Mouse (Mus musculus) thymus, adult 18-20 months (tissue): ENCODE data around the gene Zcchc24.

Experiments used
- DNase-seq, 2 experiments: peaks; one replicate each; pipeline ENCODE4 v3.0.0; 2022; ENCODE audit warnings: mixed read lengths in 2 of 2

Zcchc24 gene

DNA sequence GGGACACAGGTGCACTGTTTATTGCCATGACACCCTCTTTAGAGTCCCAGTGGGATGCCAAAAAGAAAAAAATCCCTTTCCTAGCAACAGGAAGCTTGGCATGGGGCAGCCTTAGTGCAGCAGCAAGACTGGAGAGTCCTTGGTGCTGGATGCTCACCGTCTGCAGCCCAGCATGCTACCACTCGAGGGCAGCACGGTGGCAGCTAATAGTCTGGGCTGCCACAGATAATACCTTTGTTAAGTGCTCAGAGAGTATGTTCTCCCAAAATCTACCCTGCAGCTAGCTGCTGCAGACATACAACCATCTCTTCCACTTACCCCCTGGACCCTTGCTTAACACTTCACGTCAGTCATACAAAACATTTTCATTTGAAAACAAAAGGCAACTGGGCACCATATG lies 55.4 kb downstream of the Zcchc24 start:
- DNase-seq = no peak

DNA sequence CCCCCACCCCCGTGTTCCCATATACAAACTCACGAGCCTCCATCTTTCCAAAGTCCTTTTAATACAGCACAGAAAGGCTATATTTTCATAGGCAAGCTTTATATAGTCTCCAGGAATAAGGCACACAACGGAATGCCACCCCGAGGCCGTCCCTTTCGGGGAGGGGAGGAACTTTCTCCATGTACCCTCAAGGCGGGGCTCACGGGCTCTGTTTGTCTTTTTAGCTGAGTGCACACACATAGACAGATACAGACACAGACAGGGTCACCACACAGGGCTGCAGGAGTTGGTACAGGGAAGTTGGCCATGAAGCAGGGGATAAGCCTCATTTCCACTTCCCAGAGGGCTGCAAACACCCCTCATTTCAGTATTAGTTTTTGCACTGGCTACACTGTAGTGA lies 57.2 kb downstream of the Zcchc24 start:
- no peak for DNase-seq

DNA sequence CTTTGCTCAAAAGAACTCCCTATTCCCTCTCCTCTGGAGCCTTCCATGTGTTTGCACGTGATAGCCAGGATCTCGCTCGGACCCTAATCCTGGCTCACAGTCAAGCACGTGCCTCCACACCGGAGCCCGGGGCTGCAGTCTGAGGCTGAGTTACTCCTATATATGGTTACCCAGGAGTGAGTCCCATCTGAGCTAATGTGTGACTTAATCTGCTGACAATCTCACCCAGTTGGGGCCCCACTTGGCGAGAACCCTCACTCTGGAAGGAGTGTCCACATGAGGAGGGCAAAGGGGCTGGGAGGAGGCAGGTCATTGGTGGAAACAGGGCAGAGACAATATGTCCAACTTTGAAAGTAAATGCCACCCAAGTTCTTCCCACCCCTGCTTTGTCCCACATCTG lies 57.7 kb downstream of the Zcchc24 start:
- DNase-seq = no peak

DNA sequence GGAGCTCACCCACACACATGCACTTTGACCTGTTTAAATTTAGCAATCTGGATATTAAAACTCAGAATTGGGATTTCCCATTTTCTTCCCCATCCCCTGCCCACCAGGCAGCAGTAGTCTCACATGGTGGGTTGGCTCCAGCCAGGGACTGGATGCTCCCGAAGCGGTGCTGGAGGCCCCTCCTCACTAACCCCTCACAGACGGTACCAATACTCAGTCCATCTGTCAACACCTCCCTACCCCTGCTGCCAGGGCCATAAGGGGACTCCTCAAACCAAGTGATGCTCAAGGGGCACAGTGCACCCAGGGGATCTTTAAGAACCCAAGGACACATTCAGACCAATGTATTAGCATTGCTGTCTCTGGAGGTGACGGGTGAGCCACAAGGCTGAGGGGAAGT lies 58.2 kb downstream of the Zcchc24 start:
- no peak for DNase-seq

DNA sequence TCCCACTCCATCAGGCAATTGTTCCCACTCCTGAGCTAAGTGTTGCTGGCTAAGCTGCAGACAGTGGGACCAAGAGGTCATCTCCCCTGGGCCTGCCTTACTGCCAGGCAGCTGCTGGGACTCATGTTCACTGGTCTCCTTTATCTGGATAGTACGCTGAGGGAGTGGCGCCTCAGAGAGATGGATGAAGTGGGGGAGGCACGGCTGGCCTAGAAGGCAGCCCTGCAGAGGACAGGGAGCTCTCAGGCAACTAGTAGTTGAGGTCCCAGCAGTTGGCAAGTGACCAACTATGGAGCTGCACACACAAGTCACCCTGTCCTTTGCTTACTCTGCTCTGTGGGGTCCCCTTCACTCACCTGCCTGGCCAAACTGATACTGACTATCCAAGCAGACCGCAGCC lies 58.8 kb downstream of the Zcchc24 start:
- DNase-seq = no peak

DNA sequence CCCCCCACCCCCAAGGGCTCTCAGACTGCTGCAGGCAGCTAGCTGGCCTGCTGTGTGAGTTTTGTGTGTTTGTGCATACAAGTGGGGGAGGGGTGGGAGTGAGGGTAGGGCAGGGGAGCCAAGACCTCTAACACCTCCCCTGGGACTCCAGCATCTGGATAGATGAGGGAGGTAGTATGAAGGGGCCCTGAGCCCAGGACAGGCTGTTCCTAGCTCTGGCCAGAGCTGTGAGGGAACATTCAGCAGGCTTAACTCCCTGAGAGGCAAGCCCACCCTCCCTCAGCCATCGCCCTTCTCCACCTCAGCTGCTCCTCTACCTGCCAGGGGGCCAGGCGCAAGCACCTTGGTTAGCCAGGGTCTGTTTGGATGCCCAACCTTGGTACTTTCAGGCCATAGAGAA lies 59.9 kb downstream of the Zcchc24 start:
- no peak for DNase-seq

DNA sequence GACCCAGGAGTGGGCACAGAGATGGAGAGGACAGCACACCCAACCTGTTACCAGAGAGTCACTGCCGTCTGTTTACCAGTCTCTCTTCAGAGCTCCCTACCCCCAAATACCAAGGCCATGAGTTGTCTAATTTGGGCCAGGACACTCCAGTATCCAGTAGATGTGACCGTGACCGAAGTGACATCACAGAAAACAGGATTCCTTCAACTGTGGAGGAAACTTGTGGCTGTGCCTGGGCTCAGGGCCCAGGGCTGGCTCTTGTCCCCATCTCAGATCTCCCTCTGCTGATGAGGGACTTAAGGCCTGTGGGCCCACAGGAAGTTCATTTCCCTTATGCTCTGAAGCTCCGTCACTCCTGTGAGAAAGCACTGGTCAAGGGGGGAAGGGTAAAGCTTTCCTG lies 60.4 kb downstream of the Zcchc24 start:
- DNase-seq = no peak

DNA sequence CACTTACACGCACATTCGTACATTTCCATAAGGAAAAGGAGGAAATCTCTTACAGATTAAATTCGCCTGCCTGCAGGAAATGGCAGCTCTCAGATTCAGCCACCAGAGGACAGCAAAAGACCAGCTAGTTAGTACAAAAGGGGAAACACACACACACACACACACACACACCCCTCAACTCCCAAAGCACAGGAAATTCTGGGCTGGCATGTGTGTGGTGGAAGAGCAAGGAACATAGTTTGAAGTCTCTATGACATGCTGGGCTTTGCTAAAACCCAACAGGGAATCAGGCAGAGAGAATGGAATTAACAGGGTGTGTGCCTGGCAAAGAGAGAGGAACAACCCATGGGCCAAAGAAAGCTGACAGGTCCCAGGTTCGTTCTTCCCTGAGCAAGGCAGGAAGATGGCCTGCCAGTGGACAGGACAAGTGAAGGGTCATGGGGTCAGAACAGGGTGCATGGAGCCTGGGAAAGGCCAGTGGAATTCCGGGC lies 61.1 kb downstream of the Zcchc24 start:
- DNase-seq = peak in 1 of 2 experiments; percentile 54

DNA sequence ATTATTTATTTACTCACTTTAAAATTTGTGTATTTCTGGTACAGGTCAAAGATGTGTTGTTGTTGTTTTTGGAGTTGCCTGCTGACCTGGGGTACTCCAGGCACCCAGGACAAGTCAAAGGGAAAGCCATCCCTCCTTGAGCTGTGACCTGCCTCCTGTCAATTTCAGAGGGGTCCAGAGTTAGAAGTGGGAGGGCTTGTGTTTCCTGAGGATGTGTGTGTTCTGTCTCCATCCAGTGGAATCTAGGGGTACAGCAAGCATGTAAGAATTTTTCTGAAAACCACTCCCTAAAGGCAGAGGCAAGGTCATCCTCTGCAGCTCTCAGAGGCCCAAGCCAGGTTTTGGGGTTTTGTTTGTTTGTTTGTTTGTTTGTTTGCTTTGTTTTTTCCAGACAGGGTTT lies 66.9 kb downstream of the Zcchc24 start:
- DNase-seq = no peak

DNA sequence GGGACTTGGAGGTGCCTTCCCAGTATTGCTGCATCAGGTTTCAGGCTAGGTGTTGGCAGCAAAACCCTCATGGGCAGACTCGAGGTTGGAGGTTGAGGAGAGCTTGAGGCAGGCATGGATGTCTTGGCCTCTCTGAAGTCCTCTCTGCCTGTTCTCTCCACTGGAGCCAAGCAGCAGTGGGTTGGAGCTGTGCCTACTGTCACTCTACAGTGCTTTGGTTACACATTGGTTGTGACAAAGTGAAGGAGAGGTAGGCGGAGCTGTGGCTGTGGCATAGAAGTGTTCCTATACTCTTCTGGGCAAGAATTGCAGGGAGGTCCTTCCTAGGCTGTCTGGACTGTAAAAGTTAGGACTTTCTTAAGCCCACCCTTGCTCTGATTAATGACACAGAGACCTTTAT lies 72.5 kb downstream of the Zcchc24 start:
- no peak for DNase-seq

DNA sequence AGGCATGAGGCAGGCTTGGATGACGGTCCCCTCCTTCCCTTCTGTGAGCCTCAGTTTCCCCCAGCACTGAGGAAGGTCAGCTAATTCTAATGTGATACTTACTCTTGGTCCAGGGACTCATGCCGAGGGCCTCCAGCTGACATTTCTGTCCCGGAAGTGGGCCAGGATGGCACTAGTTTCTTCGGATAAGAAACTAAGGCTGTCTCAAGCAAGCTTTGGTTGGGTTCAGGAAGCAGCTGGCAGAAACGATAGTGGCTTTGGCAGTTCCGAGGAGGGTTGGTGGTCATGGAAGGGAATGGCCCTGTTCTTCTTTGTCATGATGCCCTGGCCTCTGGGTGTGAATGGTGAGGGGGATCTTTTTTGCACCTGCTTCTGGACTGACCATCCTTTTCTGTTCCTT lies 73.8 kb downstream of the Zcchc24 start:
- DNase-seq = no peak

DNA sequence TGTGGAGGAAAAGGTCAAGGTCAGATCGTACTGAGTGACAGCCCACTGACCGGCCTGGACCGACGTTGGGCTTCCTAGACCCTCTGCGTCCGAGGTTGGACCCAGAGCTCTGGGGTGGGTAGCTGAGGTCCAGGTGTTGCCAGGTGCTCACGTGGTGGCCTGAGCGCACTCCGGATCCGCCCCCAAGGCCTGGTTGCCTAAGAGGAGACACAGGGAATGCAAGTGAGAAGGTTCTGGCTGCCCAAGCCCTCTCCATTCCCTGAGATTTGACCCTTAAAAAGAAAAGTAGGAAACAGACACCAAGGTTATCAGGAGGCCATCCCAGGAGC lies 74.3 kb downstream of the Zcchc24 start:
- DNase-seq = no peak

DNA sequence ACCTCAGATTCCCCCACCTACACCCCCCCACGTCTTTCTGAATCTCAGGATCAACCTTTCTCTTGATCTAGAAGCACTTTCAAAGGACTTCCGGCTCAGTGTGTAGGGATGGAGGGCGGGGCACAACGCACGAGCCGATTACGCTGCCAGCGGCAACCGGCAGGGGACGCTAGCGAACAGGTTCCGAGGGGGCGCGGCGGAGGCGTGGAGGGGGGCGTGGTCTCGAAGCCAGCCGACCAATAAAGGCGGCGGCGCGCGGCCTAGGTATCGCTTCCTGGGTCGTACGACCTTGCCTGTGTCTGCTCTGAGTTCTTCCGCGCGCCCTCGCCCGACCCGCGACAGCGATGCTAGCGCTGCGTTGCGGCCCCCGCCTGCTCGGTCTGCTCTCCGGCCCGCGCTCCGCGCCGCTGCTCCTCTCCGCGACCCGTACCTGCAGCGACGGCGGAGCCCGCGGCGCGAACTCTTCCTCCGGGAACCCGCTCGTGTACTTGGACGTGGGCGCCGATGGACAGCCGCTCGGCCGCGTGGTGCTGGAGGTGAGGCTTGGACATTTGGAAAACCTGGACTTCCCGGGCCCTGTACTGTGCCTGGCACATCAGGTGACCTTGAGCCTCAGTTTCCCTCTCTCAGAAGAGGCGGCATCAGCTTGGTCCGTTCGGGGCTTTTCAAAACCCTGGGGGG lies 74.8 kb downstream of the Zcchc24 start, which contains the start of gene Ppif:
TSS of gene Ppif (plus strand) at position 267 of the 681 bp plus-strand sequence.
- peak; percentile 93 to 95 for DNase-seq

DNA sequence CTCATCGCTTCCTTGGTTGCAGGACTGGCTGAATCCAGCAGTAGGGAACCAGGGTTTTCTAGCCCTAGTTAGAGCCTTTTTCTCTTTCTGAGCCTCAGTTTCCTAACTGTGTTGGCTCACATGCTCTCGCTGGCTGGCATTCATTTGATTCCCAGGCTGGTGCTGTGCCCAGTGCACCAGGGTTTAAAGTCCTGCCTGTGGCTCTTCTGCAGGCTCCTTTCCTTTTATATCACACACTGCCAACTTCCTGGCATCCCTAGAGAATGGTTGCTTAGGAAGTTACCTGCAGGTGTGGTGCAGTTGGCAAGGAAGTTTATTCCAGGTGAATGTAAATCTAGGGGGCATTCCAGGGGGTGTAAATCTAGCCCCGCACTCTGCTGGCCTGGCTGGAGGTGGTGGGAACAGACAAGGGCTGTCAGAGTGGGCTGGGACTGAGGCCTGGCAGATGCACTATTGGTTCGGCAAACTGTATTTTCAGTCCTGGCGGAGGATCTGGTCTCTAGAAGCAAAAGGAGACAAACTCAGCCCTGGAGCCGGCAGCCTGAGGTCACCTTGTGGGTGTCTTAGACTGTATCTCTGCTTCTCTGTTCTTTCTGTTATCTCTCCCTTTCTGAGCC lies 75.5 kb downstream of the Zcchc24 start:
- DNase-seq = peak in 1 of 2 experiments; percentile 45

DNA sequence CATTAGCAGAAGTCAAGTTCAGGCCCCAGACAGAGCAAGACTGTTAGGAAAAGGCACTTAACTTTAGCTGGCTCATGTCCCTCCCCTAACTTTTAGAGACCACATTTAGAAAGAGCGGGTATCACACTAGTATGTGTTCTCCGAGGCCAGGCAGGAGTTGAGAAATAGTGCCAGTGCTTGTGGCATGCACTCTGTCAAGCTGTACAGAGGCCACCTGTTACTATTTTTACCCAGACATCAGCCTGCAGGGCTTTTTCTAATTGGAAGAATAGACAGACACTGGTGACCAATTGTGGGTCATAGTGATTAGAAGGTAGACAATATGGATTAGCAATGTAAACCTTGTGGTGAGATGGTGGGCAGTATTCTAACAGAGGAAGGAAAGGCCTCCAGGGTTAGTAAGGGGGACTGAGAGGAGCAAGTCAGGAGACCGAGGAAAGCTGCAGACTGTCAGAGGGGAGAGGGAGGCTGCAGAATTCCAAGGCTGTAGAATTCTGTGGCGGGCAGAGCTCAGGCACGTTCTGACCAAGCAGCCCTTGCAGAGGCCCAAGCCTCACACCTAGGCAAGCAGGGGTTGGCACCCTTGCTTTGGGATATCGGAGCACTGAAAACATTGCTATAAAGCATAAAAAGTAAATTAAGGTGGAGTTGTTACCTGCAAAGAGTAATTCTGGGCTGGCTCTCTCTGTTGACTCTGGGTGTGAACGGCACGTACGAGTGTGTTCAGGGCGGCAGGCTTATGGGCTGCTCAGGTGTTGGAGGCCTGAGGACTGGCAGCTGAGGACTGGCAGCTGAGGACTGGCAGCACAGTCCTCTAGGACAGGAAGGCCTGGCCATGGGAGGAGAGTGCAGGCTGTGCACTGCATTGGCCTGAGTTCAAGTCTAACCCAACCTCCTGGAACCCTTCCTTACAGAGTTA lies 81.6 kb downstream of the Zcchc24 start:
- no peak for DNase-seq

DNA sequence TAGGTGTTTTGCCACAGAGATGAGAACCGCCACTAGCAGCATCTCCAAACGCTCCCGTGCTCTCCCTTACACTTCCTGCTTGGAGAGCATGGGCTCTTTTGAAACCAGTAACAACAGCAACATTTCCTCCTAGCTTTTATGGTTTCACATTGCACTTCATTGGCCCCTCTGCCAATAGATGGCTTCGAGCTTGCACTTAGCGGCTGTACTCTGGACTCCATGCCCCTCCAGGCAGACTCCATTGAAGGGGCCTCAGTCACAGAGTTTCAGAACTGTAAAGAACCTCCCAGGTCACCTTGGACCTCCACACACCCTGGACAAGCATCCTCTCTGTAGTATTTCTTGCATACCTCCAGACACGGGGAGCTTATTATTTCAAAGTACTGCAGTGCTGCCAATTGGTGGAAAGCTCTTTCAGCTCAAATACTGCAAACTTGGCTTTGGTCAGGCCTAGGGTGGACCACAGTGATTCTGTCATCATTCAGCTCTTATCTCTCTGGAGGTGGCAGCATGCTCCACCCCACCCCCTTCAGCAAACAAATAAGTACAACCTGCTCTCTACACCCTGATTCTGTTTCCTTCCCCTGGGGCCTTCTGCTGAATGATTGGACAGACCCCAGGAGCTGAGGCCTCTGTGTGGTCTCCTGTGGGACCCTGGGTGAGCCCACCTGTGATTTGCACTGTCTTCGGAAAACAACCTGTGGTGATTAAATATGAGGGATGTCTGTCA lies 82.5 kb downstream of the Zcchc24 start:
- DNase-seq = no peak

DNA sequence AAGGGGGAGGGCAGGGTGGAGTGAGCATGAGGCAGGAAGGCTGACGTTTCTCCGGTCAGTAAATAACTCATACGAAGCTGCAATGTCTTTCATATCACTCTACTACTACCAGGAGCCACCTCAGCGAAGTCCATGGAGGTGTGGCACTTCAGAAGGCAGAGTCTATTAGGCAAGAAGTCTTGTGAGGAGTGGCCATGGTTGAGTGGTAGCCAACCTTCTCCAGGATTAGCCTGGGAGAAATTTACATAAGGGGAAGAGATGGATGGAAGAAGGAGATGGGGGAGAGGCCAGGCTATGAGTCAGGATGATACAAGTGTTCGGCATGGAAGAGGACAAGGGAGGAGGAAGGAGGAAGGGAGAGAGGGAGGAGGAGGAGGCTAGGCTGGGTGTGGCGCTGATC lies 86.8 kb downstream of the Zcchc24 start:
- no peak for DNase-seq

DNA sequence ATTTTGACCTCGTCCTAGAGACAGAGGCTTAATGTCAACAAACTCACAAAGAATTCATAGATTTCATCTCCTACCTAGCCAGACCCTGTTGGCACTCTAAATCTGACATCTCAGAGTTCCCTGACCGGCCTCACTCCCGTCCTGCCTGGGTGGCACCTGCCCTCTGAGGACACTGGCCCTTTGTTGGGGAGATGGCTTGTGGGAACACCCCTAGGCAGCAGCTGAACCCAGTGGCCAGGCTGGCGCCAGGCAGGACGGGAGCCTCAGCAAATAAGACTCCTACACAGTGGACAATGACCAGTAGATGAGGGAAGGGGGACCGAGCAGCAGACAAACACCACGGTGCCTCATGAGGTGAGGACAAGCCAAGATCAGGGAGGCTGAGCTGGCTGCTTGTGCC lies 89.2 kb downstream of the Zcchc24 start:
- no peak for DNase-seq

DNA sequence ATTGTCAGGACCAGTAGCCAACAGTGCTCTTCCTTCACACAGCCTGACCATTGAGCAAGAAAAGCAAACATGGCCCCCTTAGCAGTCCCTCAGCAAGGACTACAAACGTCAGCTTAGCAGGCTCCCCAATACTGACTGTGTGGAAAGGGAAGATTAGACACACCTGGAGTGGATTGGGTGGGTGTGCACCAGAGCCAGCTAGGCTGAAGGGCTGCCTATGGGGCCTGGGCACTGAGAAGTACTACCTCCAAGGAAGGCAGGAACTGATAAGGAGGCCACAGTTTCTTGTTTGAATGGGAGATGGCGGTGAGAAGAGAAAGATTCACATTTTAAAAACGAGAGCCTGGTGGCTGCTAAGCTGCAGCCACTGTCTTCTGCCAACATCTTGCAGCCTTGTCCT lies 101.3 kb downstream of the Zcchc24 start:
- DNase-seq = no peak

DNA sequence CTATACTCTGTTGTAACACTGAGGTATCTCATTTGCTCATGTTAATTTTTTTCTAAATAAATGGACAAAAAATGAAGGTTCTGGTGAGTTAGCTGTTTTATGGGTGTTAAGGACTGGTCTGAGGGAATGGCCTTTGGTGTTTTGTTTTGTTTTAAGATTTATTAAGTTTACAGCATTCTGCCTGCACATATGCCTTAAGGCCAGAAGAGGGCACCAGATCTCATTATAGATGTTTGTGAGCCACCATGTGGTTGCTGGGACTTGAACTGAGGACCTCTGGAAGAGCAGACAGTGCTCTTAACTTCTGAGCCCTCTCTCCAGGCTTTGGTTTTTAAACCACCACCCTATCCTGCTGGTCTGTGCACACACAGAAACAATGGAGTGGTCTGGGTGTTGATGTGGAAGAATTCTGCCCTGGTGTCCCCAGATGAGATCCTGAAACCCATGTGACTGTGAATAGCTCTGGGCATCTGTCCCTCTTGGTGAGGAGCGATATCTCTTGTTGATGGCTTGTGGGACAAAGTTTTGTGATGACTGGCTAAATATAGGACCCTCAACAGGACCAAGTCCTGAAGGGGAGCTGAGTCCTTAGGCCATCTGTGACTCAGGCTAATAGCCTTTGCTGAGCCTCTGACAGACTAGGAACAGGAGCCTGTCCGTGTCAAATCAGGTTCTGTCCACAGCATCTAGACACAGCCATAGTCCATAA lies 102.0 kb downstream of the Zcchc24 start:
- DNase-seq = no peak

DNA sequence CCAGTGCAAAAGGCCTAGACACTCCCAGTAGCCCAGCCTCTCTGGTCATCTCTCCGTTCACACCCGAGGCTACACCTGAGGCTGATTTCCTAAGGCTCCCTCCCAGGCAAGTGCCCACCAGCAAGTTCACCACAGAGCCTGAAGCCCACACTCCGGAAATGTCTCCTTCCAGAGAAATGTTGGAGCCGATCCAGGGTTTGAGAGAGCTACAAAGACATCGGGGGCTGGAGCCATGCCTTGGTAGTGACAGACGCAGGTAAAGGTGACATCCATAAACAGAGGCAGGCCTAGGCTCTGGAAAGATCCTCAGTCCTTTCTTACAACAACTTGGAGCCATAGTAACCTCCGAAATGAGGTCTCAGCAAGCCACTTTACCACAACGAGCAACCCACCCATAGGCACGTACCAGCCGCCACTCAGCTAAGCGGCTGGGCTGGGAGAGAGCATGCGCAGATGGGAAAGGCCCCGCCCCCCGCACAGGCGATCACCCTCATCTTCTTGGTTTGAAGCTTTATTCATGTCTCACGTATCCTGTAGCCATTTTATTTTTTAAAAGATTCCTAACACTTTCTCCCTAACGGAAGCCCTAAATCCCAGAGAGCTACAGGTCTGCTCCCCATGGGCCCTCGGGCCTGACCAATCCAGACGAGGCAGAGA lies 103.4 kb downstream of the Zcchc24 start:
- DNase-seq = no peak

DNA sequence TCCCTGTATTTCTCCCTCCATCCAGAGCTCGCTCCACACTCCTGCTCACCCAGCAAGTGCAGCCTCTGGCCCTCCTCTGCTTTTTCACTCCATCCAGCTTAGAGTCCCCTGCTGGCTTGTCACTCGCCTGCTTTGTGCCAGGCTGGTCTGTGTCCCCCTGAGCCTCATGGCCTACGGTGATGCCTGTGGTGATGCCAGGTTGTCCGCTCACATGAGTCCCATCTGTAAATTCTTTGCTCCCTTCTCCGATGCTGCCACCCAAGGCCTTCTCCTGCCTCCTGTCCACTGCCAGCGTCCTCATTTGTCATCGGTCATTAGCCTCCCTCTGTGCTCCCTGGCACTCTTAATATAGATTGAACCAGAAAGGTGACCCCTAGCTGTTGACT lies 104.5 kb downstream of the Zcchc24 start:
- no peak for DNase-seq
